Mouse (Mus musculus): ENCODE measurements at regions not wholly inside any gene's neighbourhood (a gene's known extent, or its start where the extent isn't known, plus 50 kb on each side); places are given as distances from the start of the nearest gene placed in this dataset. TPM values are rescaled to one million over a fixed set of nuclear protein-coding genes. Genes with fewer than 3 reads are reported as not detected.
A peak's percentile ranks its signal among the peaks of the same experiment; 100 is the strongest.

GRCm38 (mm10) chr12:35200110-35200509, 153.1 kb downstream of the Snx13 start:
- Histone ChIP-seq H3K4me1 (no peaks in the 10 kb centered on the region), H3K27ac (peak overlapping the region; percentile 20; the same call in 1 of the 2 replicates), H3K4me3 (no peak overlapping the region), H3K9me3 (replicated peaks) (no peaks in the 10 kb centered on the region), H3K27me3 (ENCODE audit: low read depth, poor library complexity, severe bottlenecking) (no peaks in the 10 kb centered on the region), H3K36me3 (no peaks in the 10 kb centered on the region)
- 64% methylated on average over 5 of the region's 5 CpGs for WGBS
- no peak for DNase-seq (ENCODE audit: low spot score)

Small RNAs in the stretch of these regions (microRNA-seq; reads per million reads assigned to microRNA genes)
- not detected for gene Gm44396
